Mouse (Mus musculus): ENCODE data around the gene Rfx7. TPM values are rescaled to one million over a fixed set of nuclear protein-coding genes. Genes with fewer than 3 reads are reported as not detected.
"Not testable (repeated sequence)": the region's sequence is repeated elsewhere in the genome, so short reads cannot be mapped to it uniquely, and the experiment has no call there.

The Rfx7 gene
- total RNA-seq, 4 experiments from 2014 or later, result 20.0 to 28.9 (median 23.8) TPM

DNA sequence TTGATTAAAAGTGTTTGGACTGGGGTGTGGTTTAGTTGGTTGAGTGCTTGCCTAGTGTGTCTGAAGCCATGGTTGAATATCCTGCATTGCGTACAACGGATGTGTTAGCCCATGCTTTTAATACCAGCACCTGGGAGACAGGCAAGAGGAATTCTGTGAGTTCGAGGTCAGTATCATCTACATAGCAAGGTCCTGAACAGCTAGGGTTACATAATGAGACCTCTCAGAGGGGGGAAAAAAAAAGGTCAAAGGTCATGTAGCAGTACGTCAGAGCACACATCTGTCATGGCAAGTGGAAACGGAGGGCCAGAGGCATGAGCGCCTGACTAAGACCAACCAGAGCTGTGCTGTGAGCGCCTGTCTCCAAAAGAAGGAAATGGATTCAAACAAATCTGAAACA is 133.5 kb downstream of the Rfx7 start:
- no peak for DNase-seq

DNA sequence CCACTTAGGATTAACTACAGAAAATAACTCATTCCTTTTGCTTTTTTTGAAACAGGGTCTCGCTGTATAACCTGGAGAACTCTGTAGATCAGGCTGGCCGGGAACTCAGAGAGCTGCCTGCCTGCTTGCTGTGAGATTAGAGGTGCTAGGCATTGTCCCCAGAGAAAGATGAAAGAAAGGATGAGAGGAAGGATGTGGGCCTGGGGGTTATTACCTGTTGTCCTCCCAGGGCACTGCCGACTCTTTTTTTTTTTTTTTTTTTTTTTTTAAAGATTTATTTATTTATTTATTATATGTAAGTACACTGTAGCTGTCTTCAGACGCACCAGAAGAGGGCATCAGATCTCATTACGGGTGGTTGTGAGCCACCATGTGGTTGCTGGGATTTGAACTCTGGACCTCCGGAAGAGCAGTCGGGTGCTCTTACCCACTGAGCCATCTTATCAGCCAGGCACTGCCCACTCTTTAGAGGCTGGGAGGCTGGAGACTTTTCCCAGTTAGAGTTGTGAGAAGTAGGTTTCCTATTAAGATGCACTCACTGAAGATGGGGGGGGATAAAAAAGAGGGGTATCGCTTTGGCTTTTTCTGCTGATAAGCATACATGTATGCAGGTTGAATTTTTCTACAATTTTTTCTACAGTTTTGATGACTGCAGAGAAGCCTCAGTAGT is 134.4 kb downstream of the Rfx7 start:
- DNase-seq, result not testable (repeated sequence)

GRCm38 (mm10) chr9:72667126-72667525 is 135.1 kb downstream of the Rfx7 start:
- DNase-seq, result no peak

DNA sequence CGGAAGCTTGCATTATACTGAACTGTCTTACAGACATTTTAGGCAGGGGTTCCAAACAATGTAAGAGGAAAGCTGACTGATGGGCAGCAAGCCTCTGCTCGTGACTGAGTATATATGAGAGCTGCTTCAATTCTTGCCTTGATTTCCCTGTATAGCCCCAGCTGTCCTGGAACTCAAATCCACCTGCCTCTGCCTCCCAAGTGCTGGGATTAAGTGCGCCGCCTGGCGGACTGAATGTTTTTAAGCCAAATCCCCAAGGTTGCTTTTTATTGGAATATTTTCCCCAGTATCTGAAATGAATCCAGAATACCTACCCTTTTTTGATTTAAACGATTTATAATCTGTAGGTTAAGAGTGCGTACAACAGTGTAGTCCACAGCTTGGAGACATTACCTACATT is 137.3 kb downstream of the Rfx7 start:
- DNase-seq, result no peak

DNA sequence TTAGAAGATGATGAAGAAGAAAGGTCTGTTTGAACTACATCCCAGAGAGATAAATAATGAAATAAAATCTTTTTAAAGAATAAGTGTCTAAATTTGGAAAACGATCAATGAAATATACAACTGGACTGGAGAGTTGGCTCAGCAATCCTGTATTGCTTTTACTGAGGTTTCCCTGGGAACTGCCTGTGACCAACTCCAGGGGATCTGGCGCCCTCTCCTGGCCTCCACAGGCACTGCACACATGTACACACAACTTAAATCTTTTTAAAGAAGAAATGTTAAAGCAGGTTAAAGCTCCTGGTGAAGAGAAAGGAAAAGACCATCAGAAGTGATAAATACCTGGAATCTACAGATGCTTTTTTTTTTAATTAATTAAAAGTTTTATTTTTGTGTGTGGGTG is 140.3 kb downstream of the Rfx7 start:
- DNase-seq, result peak; percentile 63

Small RNAs within 50 kb of the gene (microRNA-seq; reads per million reads assigned to microRNA genes)
- gene Gm28010, result 0 reads per million in 2 experiments

Other genes starting within 250 kb of the Rfx7 start
- gene Mns1, start 94.2 kb upstream of the Rfx7 start, total RNA-seq (2022), result 1 to 10 TPM; 1.3 to 2.1 (median 2.0) TPM
- gene Tex9, start 40.0 kb upstream of the Rfx7 start, total RNA-seq (2022), result 10 to 100 TPM in 2 of 4 experiments, 1 to 10 TPM in 2; 3.9 to 20.1 (median 11.7) TPM
- gene Nedd4, start 130.1 kb downstream of the Rfx7 start, total RNA-seq (2022), result 100 to 1,000 TPM; 380 to 518 (median 475) TPM